Mouse (Mus musculus): ENCODE measurements around the gene 1700001P01Rik. TPM values are rescaled to one million over a fixed set of nuclear protein-coding genes. Genes with fewer than 3 reads are reported as not detected.

1700001P01Rik gene
- 0.73 TPM in 1 of 2 replicates, not detected in the other for polyA plus RNA-seq (2016; fragmentation: Nextera tagmentation; extraction: Ambion mirVana)

DNA sequence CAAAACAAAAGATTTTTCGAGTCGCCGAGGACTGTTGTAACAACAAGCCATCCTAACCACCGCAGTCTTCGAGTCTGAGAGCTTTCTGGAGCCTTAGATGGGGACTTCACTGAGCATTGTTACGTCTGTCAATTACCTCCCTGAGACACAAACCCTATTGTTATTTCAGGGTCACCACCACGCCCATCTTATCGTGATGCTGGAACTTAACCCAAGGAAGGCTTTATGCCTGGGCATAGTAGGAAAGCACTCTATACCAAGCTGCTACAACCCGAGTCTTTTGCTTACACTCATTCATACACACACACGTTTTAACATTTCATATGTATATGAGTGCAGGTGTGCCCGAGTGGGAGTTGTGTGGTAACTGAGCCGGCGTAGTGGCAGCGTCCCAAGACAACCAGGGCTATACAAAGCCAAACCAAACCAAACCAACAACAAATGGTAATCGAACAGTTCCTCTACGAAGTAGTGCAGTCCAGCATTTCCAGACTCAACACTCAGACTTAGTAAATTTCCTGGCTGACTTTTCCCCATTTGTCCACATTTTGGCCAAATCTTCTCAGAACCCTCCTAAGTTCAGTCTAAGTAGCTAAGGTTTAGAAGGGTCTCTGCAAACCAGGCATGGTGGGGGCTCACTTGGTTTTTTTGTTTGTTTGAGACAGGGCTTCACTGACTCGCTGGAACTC is at the start of gene 1700001P01Rik:
Gene 1700001P01Rik (minus strand): TSS at position 111 of the 689 bp plus-strand sequence.
- DNase-seq (ENCODE audit: extremely low spot score, low spot score), result no peak
- Histone ChIP-seq H3K36me3 (replicated peaks) (peaks cover 67% of the 10 kb centered on the region), H3K9me3 (no peaks in the 10 kb centered on the region), H3K27ac (peak within 1 kb of the TSS; percentile 53), H3K27me3 (ENCODE audit: poor library complexity, severe bottlenecking) (no peaks in the 10 kb centered on the region), H3K4me3 (peak within 1 kb of the TSS; percentile 1; the same call in 1 of the 2 replicates), H3K4me1 (peaks cover 18% of the 10 kb centered on the region)
- 44% methylated on average over 17 of the region's 17 CpGs for WGBS

DNA sequence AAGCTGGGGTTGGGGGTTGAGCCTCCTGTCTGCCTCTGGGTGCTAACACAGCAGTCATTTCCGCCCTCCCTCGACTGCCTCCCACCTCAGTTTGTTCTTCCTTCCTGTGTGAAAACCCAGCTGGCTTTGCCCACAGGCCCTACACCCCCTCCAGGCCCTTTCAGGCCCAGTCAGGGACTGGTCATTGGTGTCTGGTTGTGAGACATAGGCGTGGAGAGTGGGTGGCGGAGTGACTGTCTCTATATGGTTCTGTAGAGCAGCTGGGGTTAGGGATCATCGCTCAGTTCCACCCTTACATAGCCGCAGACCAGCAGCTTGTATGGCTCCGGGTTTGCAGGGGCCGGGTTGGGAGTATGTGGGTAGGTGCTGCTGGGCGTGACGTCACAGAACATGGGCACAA is 49.6 kb upstream of the 1700001P01Rik start:
- DNase-seq (ENCODE audit: extremely low spot score, low spot score), result no peak
- H3K27me3 ChIP-seq (ENCODE audit: poor library complexity, severe bottlenecking), result no peaks in the 10 kb centered on the region
- H3K36me3 ChIP-seq (replicated peaks), result peaks cover 89% of the 10 kb centered on the region
- no peak overlapping the region for H3K4me3 ChIP-seq
- H3K27ac ChIP-seq, result no peak overlapping the region
- 90% methylated on average over 10 of the region's 10 CpGs for WGBS
- H3K4me1 ChIP-seq, result peaks cover 29% of the 10 kb centered on the region
- no peaks in the 10 kb centered on the region for H3K9me3 ChIP-seq

DNA sequence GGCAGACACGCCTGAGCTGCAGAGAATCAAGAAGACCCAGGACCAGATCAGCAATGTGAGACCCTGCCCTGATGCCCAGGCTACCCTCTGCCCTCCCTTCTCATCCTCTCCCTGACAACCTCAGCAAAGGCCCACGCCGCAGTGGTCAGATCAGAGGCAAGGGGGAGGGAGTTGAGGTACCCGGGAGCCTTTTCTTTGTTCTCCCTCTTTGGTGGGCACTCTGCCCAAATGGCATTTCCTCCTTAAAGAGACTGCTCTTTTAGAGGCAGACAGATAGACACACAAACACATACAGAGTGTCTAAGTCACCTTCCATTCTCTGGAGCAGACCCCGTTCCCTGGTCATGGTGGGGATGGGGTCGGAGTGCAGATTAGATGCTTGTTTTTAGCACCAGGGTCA is 49.2 kb upstream of the 1700001P01Rik start:
- WGBS, result 83% methylated on average over 6 of the region's 6 CpGs
- H3K36me3 ChIP-seq (replicated peaks), result peaks cover 90% of the 10 kb centered on the region
- no peaks in the 10 kb centered on the region for H3K27me3 ChIP-seq (ENCODE audit: poor library complexity, severe bottlenecking)

DNA sequence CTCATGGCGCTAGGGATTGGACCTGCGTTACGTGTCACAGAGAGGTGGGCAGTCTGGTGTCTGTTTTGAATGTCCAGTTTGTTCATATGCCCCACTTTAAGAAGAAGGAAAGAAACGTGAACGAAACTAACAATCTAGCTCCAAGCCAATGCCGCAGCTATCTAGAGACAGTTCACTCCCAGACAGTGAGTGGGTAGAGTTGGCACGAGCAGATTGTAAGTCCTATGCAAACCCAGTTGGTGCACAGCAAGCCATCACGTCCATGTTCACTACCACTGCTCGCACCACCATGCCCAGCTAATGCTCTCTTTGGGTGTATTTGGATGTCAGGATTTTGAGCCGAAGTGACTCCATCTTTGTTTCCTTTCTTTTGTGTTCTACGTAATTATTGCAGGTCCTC is 48.5 kb upstream of the 1700001P01Rik start:
- Histone ChIP-seq H3K27ac (no peak overlapping the region), H3K27me3 (ENCODE audit: poor library complexity, severe bottlenecking) (no peaks in the 10 kb centered on the region), H3K9me3 (no peaks in the 10 kb centered on the region), H3K36me3 (replicated peaks) (peaks cover 87% of the 10 kb centered on the region), H3K4me1 (peaks cover 38% of the 10 kb centered on the region), H3K4me3 (no peak overlapping the region)
- WGBS, result 95% methylated on average over 11 of the region's 11 CpGs
- no peak for DNase-seq (ENCODE audit: extremely low spot score, low spot score)

More for the DNA sequence above, 49.2 kb upstream of the 1700001P01Rik start:
- no peaks in the 10 kb centered on the region for H3K9me3 ChIP-seq
- H3K4me3 ChIP-seq, result no peak overlapping the region
- peaks cover 31% of the 10 kb centered on the region for H3K4me1 ChIP-seq
- no peak for DNase-seq (ENCODE audit: extremely low spot score, low spot score)
- H3K27ac ChIP-seq, result no peak overlapping the region

DNA sequence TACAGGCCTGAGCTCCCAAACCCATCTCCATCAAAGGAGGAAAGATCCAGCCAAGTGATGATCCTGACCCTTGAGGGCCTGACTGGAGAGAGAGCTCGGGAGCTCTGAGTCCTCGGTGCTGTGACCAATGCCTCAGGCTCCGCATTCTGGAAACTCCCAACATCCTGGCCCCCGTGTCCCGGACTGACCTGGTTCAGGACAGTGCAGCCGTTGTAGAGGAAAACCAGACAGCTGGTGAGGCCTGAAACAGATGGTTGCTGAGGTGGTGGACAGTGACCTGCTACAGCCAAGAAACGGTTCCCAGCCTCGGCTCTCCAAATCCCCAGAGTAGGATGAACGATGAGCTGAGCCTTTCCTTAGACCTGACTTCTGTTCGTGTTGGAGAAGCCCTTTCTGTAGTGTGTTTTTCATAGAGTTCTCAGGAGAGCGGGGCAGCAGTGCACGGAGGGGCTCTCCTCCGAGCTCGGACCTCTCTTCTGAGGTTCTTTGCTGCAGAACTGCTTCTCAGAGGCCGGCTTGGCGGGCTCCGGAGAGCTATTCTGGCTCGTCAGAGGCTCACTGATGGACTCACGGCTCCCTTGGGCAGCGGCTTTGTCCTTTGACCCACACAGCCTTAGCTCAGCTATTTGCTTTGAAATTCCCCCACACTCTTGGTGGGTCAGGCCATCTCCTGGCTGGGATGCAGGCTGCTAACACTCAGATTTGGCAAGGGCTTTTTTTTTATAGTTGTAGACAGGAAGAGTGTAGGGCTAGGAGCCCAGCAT is 47.3 kb upstream of the 1700001P01Rik start:
- H3K27ac ChIP-seq, result peak overlapping the region; percentile 48; the same call in 1 of the 2 replicates
- WGBS, result 74% methylated on average over 20 of the region's 20 CpGs

DNA sequence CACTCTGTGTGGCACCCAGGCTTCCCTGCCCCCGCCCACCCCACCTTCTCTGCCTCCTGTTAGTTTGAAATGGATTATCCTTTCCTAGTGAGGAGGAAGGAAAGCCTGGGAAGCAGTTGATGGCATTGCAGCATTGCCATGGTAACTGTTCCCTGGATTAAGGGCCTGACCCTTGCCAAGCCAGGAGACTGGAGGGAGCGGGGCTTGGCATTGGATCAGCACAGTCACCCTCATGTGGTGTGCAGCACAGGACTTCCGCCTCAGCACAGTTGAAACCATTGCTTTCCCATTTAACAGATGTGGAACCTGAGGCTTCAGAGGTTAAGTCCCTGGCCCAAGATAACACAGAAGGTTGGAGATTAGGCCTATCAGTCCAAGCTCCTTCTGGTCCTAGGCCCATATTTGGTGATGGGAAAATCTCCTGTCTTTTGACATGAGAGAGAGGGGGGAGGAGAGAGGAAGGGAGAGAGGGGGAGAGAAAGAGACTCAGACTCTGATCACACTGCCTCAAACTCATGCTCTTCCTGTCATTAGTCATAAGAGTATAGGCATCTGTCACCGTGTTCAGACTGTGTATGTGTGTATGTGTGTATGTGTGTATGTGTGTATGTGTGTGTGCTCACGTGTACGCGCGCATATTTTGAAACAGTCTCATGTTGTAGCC is 45.8 kb upstream of the 1700001P01Rik start:
- no peak for DNase-seq (ENCODE audit: extremely low spot score, low spot score)
- peaks cover 76% of the 10 kb centered on the region for H3K36me3 ChIP-seq (replicated peaks)

More for the DNA sequence above, 47.3 kb upstream of the 1700001P01Rik start:
- Histone ChIP-seq H3K4me1 (peaks cover 50% of the 10 kb centered on the region), H3K9me3 (no peaks in the 10 kb centered on the region), H3K27me3 (ENCODE audit: poor library complexity, severe bottlenecking) (no peaks in the 10 kb centered on the region), H3K36me3 (replicated peaks) (peaks cover 77% of the 10 kb centered on the region), H3K4me3 (no peak overlapping the region)
- DNase-seq (ENCODE audit: extremely low spot score, low spot score), result no peak

DNA sequence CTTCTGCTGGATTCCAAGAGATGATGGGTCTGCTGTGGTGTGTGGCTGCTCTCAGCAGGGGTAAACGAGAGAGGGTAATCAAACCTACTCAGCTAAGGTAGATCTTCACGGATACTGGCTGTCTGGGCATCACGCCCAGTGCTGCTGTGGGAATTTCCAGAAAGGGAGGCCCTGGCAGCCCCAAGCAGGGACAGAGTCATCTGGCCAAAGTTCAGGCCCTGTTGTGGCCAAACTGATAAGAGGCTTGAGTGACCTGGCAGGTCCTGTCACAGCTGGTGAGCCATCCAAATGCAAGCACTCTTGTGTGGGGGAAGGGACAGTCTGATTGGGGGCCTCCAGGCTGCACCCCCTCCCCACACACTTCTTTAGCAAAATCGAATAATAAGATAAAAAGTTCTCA is 45.1 kb upstream of the 1700001P01Rik start:
- H3K36me3 ChIP-seq (replicated peaks), result peaks cover 76% of the 10 kb centered on the region
- no peak overlapping the region for H3K4me3 ChIP-seq
- no peaks in the 10 kb centered on the region for H3K27me3 ChIP-seq (ENCODE audit: poor library complexity, severe bottlenecking)
- no peaks in the 10 kb centered on the region for H3K9me3 ChIP-seq
- DNase-seq (ENCODE audit: extremely low spot score, low spot score), result no peak
- WGBS, result 78% methylated on average over 4 of the region's 4 CpGs
- H3K27ac ChIP-seq, result no peak overlapping the region
- peaks cover 69% of the 10 kb centered on the region for H3K4me1 ChIP-seq

More for the DNA sequence above, 45.8 kb upstream of the 1700001P01Rik start:
- Histone ChIP-seq H3K4me3 (no peak overlapping the region), H3K9me3 (no peaks in the 10 kb centered on the region), H3K27me3 (ENCODE audit: poor library complexity, severe bottlenecking) (no peaks in the 10 kb centered on the region), H3K27ac (peak overlapping the region; percentile 48; the same call in 1 of the 2 replicates), H3K4me1 (peaks cover 65% of the 10 kb centered on the region)
- WGBS, result 90% methylated on average over 8 of the region's 8 CpGs

DNA sequence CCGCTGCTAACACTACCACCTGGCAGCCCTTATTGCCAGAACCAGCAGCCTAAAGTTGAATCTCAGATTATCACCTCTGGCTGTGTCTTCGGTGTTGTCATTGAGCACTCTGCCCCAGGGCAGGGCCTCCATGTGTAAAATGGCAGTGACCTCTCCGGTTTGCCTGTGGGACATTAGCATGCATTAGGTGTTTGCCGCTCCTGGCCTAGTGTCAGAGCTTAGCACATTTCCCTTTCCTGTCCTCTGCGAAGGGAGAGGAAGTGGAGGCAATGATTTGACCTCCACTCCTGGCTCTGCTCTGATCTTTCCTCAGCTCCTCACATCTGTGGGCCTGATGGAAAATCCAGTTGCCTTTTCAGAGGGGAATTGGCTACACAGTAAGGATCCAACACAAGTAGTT is 44.2 kb upstream of the 1700001P01Rik start:
- no peak overlapping the region for H3K4me3 ChIP-seq
- 0 out of 2 replicates have a peak overlapping the region, but pooled peaks have one; percentile 31 for H3K27ac ChIP-seq
- no peaks in the 10 kb centered on the region for H3K27me3 ChIP-seq (ENCODE audit: poor library complexity, severe bottlenecking)
- no peak for DNase-seq (ENCODE audit: extremely low spot score, low spot score)
- peaks cover 76% of the 10 kb centered on the region for H3K36me3 ChIP-seq (replicated peaks)
- 79% methylated on average over 5 of the region's 5 CpGs for WGBS
- H3K4me1 ChIP-seq, result peaks cover 78% of the 10 kb centered on the region
- no peaks in the 10 kb centered on the region for H3K9me3 ChIP-seq

DNA sequence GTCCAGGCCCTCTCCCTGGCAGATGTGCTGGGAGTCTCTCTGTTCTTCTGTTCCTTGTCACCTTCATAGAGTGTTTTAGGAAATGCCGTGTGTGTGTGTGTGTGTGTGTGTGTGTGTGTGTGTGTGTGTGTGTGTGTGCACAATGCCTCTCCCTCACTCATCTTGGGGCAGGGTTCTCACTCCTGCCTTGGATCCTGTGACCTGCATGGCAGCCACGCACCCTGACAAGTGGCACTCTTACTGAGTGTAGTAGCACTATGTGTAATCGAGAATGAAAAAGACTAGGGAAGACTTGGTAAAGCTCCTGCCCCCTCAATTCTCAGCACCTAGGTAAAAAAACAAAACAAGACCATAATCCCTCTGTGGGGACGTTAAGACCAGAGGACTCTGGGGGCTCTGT is 43.4 kb upstream of the 1700001P01Rik start:
- WGBS, result 47% methylated on average over 4 of the region's 4 CpGs
- Histone ChIP-seq H3K27ac (peak overlapping the region; percentile 93), H3K36me3 (replicated peaks) (peaks cover 76% of the 10 kb centered on the region), H3K4me3 (no peak overlapping the region), H3K27me3 (ENCODE audit: poor library complexity, severe bottlenecking) (no peaks in the 10 kb centered on the region), H3K9me3 (no peaks in the 10 kb centered on the region), H3K4me1 (peaks cover 83% of the 10 kb centered on the region)
- no peak for DNase-seq (ENCODE audit: extremely low spot score, low spot score)

DNA sequence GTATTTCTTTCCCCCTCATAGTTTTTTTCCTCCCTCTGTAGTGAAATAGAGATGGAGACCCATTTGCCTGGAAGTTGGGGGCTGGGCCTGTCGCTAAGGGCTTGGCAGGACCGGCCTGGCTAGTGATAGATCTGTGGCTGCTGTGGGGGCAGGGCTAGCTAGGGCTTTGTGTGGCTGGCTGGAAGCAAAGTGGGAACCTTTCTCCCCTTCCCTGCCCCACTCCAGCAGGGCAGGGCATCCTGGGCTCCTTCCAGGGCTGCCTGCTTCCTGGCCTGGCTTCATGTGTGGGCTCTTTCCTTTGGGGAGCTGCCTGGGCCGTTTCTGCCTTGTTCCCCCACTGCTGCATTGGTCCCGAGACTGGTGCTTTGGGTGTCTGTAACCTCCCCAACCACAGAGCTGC is 42.9 kb upstream of the 1700001P01Rik start:
- Histone ChIP-seq H3K4me1 (peaks cover 89% of the 10 kb centered on the region), H3K4me3 (peak overlapping the region; percentile 25; the same call in 1 of the 2 replicates), H3K27ac (peak overlapping the region; percentile 93), H3K27me3 (ENCODE audit: poor library complexity, severe bottlenecking) (no peaks in the 10 kb centered on the region), H3K36me3 (replicated peaks) (peaks cover 77% of the 10 kb centered on the region), H3K9me3 (no peaks in the 10 kb centered on the region)
- peak; percentile 68 for DNase-seq (ENCODE audit: extremely low spot score, low spot score)
- WGBS, result 1% methylated on average over 4 of the region's 4 CpGs

DNA sequence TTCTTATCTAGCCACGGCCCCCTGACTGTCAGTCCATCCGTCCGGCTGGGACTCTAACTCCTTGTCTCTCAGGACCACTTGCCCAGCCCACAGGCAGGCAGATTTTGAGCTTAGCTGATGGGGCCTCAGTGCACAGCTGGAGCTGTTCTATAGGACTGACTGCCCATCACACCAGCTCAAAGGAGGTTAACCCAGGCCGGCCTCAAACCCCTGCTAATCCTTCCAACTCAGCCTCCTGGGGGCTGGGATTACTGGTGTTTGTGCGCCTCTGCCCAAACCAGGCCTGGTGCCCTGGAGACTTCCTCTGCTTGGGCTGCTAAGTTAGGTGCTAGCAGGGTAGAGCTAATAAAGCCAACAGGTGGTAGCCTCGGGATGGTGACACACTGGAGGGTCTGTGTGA is 42.3 kb upstream of the 1700001P01Rik start:
- no peak for DNase-seq (ENCODE audit: extremely low spot score, low spot score)
- peaks cover 90% of the 10 kb centered on the region for H3K4me1 ChIP-seq
- peaks cover 78% of the 10 kb centered on the region for H3K36me3 ChIP-seq (replicated peaks)

DNA sequence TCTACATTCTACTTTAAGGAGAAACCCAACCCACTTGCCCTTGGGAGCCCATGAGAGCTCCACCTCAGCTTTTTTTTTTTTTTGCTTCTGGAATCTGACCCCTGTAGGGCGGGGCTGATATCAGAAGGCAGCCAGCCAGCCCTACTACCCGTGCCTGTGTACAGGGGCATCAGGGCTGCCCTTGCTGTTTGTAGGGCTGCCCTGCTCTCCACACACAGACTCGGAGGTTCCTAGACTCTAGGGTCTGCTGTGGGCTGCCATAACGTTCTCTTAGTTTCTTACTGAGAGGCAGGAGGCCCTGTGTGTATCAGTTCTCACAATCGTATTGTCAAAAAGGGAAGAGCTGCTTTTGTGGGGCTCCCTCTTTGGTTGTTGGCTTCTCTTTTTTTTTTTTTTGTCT is 41.7 kb upstream of the 1700001P01Rik start:
- Histone ChIP-seq H3K36me3 (replicated peaks) (peaks cover 73% of the 10 kb centered on the region), H3K9me3 (no peaks in the 10 kb centered on the region), H3K27ac (peak overlapping the region; percentile 93), H3K27me3 (ENCODE audit: poor library complexity, severe bottlenecking) (no peaks in the 10 kb centered on the region), H3K4me1 (peaks cover 90% of the 10 kb centered on the region), H3K4me3 (no peak overlapping the region)
- no peak for DNase-seq (ENCODE audit: extremely low spot score, low spot score)
- 41% methylated on average over 5 of the region's 5 CpGs for whole genome bisulfite sequencing

More for the DNA sequence above, 42.3 kb upstream of the 1700001P01Rik start:
- H3K27ac ChIP-seq, result peak overlapping the region; percentile 93
- H3K9me3 ChIP-seq, result no peaks in the 10 kb centered on the region
- H3K4me3 ChIP-seq, result peak overlapping the region; percentile 25; the same call in 1 of the 2 replicates
- H3K27me3 ChIP-seq (ENCODE audit: poor library complexity, severe bottlenecking), result no peaks in the 10 kb centered on the region
- 15% methylated on average over 6 of the region's 6 CpGs for WGBS

All from forebrain, embryonic 10.5 days (tissue).